24 mouse cellular contexts compared by ENCODE assay signal in genomic region chr13:86657051-86657450, GRCm38 (mm10).
DNase-seq lines count a peak whose midpoint lies in the region; ATAC-seq and TF ChIP-seq lines count a peak whose summit lies in the region.
"Had no signal": no experiment of that assay in that cellular context is flagged by ENCODE, and none has a peak within 500 bp of the region (broad histone marks: within the 10 kb centered on the region; RNA-seq: fewer than 3 reads in every experiment).

No protein-coding gene starts in this region.

- H3K27ac ChIP-seq in midbrain, embryonic 13.5 days, result no peak overlapping the region
- no peak overlapping the region for H3K27ac ChIP-seq in midbrain, embryonic 11.5 days (ENCODE audit: low read depth, low read length)
- H3K27ac ChIP-seq in midbrain, embryonic 15.5 days, result no peak overlapping the region
- no peak overlapping the region for H3K27ac ChIP-seq in midbrain, postnatal 0 days (ENCODE audit: low read depth, low read length)
- no peak overlapping the region for H3K27ac ChIP-seq in left cerebral cortex, adult 2 months
- H3K27ac ChIP-seq: embryonic facial prominence, embryonic 13.5 days; embryonic facial prominence, embryonic 15.5 days; forebrain, embryonic 10.5 days; forebrain, embryonic 12.5 days had no signal

- no peak for TF ChIP-seq CTCF in brain, embryonic 14.5 days (IDR thresholded peaks at IDR 0.05; ENCODE audit: borderline replicate concordance, extremely low read depth, insufficient read depth, insufficient read length)
- TF ChIP-seq CTCF in midbrain, postnatal 0 days (IDR thresholded peaks at IDR 0.05), result no peak
- TF ChIP-seq CTCF in left cerebral cortex, adult 2 months (IDR thresholded peaks at IDR 0.05), result no peak

- no peak overlapping the region for H3K4me3 ChIP-seq in midbrain, embryonic 13.5 days (replicated peaks)
- no peak overlapping the region for H3K4me3 ChIP-seq in midbrain, embryonic 11.5 days (ENCODE audit: low read depth, low read length)
- H3K4me3 ChIP-seq in midbrain, embryonic 15.5 days, result no peak overlapping the region
- H3K4me3 ChIP-seq in midbrain, postnatal 0 days (ENCODE audit: low read depth, low read length), result no peak overlapping the region
- H3K4me3 ChIP-seq in left cerebral cortex, adult 2 months, result no peak overlapping the region
- H3K4me3 ChIP-seq: embryonic facial prominence, embryonic 13.5 days; embryonic facial prominence, embryonic 15.5 days; erythroblast, embryonic 14.5 days; forebrain, embryonic 10.5 days; forebrain, embryonic 12.5 days had no signal

- WGBS in midbrain, embryonic 13.5 days, result 59% methylated on average over 2 of the region's 2 CpGs
- WGBS in midbrain, embryonic 11.5 days, result 82% methylated on average over 2 of the region's 2 CpGs
- WGBS in midbrain, embryonic 15.5 days, result 45% methylated on average over 2 of the region's 2 CpGs
- 48% methylated on average over 2 of the region's 2 CpGs for WGBS in midbrain, postnatal 0 days

- no peaks in the 10 kb centered on the region for H3K27me3 ChIP-seq in midbrain, embryonic 13.5 days
- H3K27me3 ChIP-seq in midbrain, embryonic 11.5 days (ENCODE audit: control insufficient read depth, insufficient read depth, low read length), result no peaks in the 10 kb centered on the region
- no peaks in the 10 kb centered on the region for H3K27me3 ChIP-seq in midbrain, embryonic 15.5 days (replicated peaks)
- H3K27me3 ChIP-seq in midbrain, postnatal 0 days (ENCODE audit: insufficient read depth, low read length), result no peaks in the 10 kb centered on the region
- H3K27me3 ChIP-seq: embryonic facial prominence, embryonic 13.5 days; embryonic facial prominence, embryonic 15.5 days; forebrain, embryonic 12.5 days had no signal

- no peaks in the 10 kb centered on the region for H3K36me3 ChIP-seq in midbrain, embryonic 13.5 days
- no peaks in the 10 kb centered on the region for H3K36me3 ChIP-seq in midbrain, embryonic 11.5 days (ENCODE audit: control insufficient read depth, insufficient read depth, low read length)
- no peaks in the 10 kb centered on the region for H3K36me3 ChIP-seq in midbrain, embryonic 15.5 days (replicated peaks)
- no peaks in the 10 kb centered on the region for H3K36me3 ChIP-seq in midbrain, postnatal 0 days (ENCODE audit: insufficient read depth, low read length)
- H3K36me3 ChIP-seq: embryonic facial prominence, embryonic 13.5 days; embryonic facial prominence, embryonic 15.5 days; forebrain, embryonic 10.5 days; forebrain, embryonic 12.5 days had no signal

- TF ChIP-seq POLR2A in brain, embryonic 14.5 days (IDR thresholded peaks at IDR 0.05; ENCODE audit: borderline replicate concordance, extremely low read depth, insufficient read depth, insufficient read length, poor library complexity, severe bottlenecking), result no peak

- H3K9ac ChIP-seq in midbrain, embryonic 13.5 days (replicated peaks), result no peak overlapping the region
- no peak overlapping the region for H3K9ac ChIP-seq in midbrain, embryonic 11.5 days (ENCODE audit: low read length)
- H3K9ac ChIP-seq in midbrain, embryonic 15.5 days, result no peak overlapping the region
- H3K9ac ChIP-seq in midbrain, postnatal 0 days (replicated peaks; ENCODE audit: low read length, poor library complexity, severe bottlenecking), result no peak overlapping the region
- H3K9ac ChIP-seq: embryonic facial prominence, embryonic 13.5 days; embryonic facial prominence, embryonic 15.5 days; forebrain, embryonic 12.5 days had no signal

- ATAC-seq in midbrain, embryonic 13.5 days, result 0 out of 2 replicates have a peak, but pooled peaks have one; percentile 9
- ATAC-seq in midbrain, embryonic 11.5 days (ENCODE audit: low FRiP score), result no peak
- peak; percentile 78; the same call in 1 of the 2 replicates for ATAC-seq in midbrain, embryonic 15.5 days (replicated peaks)
- ATAC-seq in midbrain, postnatal 0 days (ENCODE audit: low FRiP score), result 0 out of 2 replicates have a peak, but pooled peaks have one; percentile 31
- no peak for ATAC-seq in cerebellum, adult (ENCODE audit: insufficient number of reproducible peaks, low FRiP score, low TSS enrichment)
- ATAC-seq: forebrain, embryonic 14.5 days; forebrain, embryonic 16.5 days had no signal

- H3K9me3 ChIP-seq in midbrain, embryonic 13.5 days, result no peaks in the 10 kb centered on the region
- H3K9me3 ChIP-seq in midbrain, embryonic 11.5 days (ENCODE audit: control insufficient read depth, low read length), result no peaks in the 10 kb centered on the region
- no peaks in the 10 kb centered on the region for H3K9me3 ChIP-seq in midbrain, embryonic 15.5 days
- no peaks in the 10 kb centered on the region for H3K9me3 ChIP-seq in midbrain, postnatal 0 days (ENCODE audit: low read length)
- H3K9me3 ChIP-seq: embryonic facial prominence, embryonic 13.5 days; embryonic facial prominence, embryonic 15.5 days; forebrain, embryonic 10.5 days; forebrain, embryonic 12.5 days had no signal

- intact Hi-C loops in left cerebral cortex, adult 2 months (cut with DNase I), result no loop called here

- DNase-seq in midbrain, embryonic 11.5 days (ENCODE audit: low spot score, missing footprints), result no peak
- peak; percentile 27 for DNase-seq in brain, embryonic 14.5 days (ENCODE audit: low read depth)
- no peak for DNase-seq in midbrain, postnatal 0 days (ENCODE audit: low spot score)
- DNase-seq in left cerebral cortex, adult 2 months (ENCODE audit: extremely low spot score in 1 of 2, low spot score in 2 of 2), result no peak
- DNase-seq: adrenal gland, adult 2 months; adrenal gland, postnatal 10 days; adrenal gland, postnatal 25 days; cerebellum, adult 11 months; cerebellum, adult 18-20 months; cerebellum, adult 8-10 months; cerebellum, adult 9-11 months; cerebellum, postnatal 14 days; cerebellum, postnatal 36 days; embryo, embryonic 11 days had no signal

- H3K4me2 ChIP-seq in midbrain, embryonic 13.5 days (replicated peaks), result no peak overlapping the region
- H3K4me2 ChIP-seq in midbrain, embryonic 11.5 days, result no peak overlapping the region
- H3K4me2 ChIP-seq in midbrain, embryonic 15.5 days, result no peak overlapping the region
- H3K4me2 ChIP-seq in midbrain, postnatal 0 days (ENCODE audit: low read depth, low read length, poor library complexity, severe bottlenecking), result no peak overlapping the region
- H3K4me2 ChIP-seq: embryonic facial prominence, embryonic 13.5 days; embryonic facial prominence, embryonic 15.5 days; forebrain, embryonic 12.5 days had no signal

- H3K4me1 ChIP-seq in midbrain, embryonic 13.5 days (replicated peaks), result no peaks in the 10 kb centered on the region
- no peaks in the 10 kb centered on the region for H3K4me1 ChIP-seq in midbrain, embryonic 11.5 days (ENCODE audit: control insufficient read depth, insufficient read depth, low read length)
- H3K4me1 ChIP-seq in midbrain, embryonic 15.5 days, result no peaks in the 10 kb centered on the region
- H3K4me1 ChIP-seq in midbrain, postnatal 0 days (ENCODE audit: insufficient read depth, low read length), result no peaks in the 10 kb centered on the region
- H3K4me1 ChIP-seq: embryonic facial prominence, embryonic 13.5 days; embryonic facial prominence, embryonic 15.5 days; forebrain, embryonic 10.5 days; forebrain, embryonic 12.5 days had no signal

Comparison
In these comparisons a context has a peak if more than half of its experiments do, and no peak if none do; other contexts are left out.
1. ATAC-seq: peak in midbrain, embryonic 13.5 days (single experiment), midbrain, embryonic 15.5 days (single experiment) and midbrain, postnatal 0 days (single experiment); none in midbrain, embryonic 11.5 days (single experiment) and cerebellum, adult (single experiment).